Mouse (Mus musculus): ENCODE data around the gene Orai1. TPM values are rescaled to one million over a fixed set of nuclear protein-coding genes. Genes with fewer than 3 reads are reported as not detected.

The Orai1 gene
- polyA plus RNA-seq, 2 experiments = 20.7 to 25.0 TPM

- H3K4me3 ChIP-seq (replicated peaks; ENCODE audit: low read length) = peak overlapping the region; percentile 29
- 0 out of 2 replicates have a peak, but pooled peaks have one; percentile 24 for ATAC-seq (ENCODE audit: low FRiP score, low read depth)
- H3K4me2 ChIP-seq (replicated peaks; ENCODE audit: low read depth, low read length, severe bottlenecking) = peak overlapping the region; percentile 50
- H3K27ac ChIP-seq (replicated peaks; ENCODE audit: low read depth, low read length) = no peak overlapping the region
- H3K27me3 ChIP-seq (ENCODE audit: control insufficient read depth, insufficient read depth, low read length) = no peaks in the 10 kb centered on the region
- TF ChIP-seq POLR2A (IDR thresholded peaks at IDR 0.05; ENCODE audit: borderline replicate concordance, extremely low read depth, insufficient read depth, insufficient read length) = no peak
- no peaks in the 10 kb centered on the region for H3K36me3 ChIP-seq (ENCODE audit: control insufficient read depth, insufficient read depth, low read length)
- peaks cover 3% of the 10 kb centered on the region; the same call in 1 of the 2 replicates for H3K4me1 ChIP-seq (ENCODE audit: control insufficient read depth, insufficient read depth, low read length)
- peak overlapping the region; percentile 6; the same call in 1 of the 2 replicates for H3K9ac ChIP-seq (ENCODE audit: low read depth, low read length, severe bottlenecking)
- no peak for DNase-seq (ENCODE audit: low spot score)
- no peaks in the 10 kb centered on the region for H3K9me3 ChIP-seq (ENCODE audit: control insufficient read depth, low read length)
- 6% methylated on average over 25 of the region's 25 CpGs for WGBS
Measured at GRCm38 (mm10) chr5:123039120-123039752, 24.4 kb downstream of the Orai1 start.

GRCm38 (mm10) chr5:123040796-123041195 is 25.9 kb downstream of the Orai1 start:
- no peak overlapping the region for H3K27ac ChIP-seq (replicated peaks; ENCODE audit: low read depth, low read length)
- H3K4me2 ChIP-seq (replicated peaks; ENCODE audit: low read depth, low read length, severe bottlenecking) = no peak overlapping the region

GRCm38 (mm10) chr5:123043856-123044255 is 29.0 kb downstream of the Orai1 start:
- Histone ChIP-seq H3K4me2 (replicated peaks; ENCODE audit: low read depth, low read length, severe bottlenecking) (no peak overlapping the region), H3K4me3 (replicated peaks; ENCODE audit: low read length) (no peak overlapping the region), H3K27me3 (ENCODE audit: control insufficient read depth, insufficient read depth, low read length) (no peaks in the 10 kb centered on the region), H3K4me1 (ENCODE audit: control insufficient read depth, insufficient read depth, low read length) (peaks cover 4% of the 10 kb centered on the region; the same call in 1 of the 2 replicates), H3K27ac (replicated peaks; ENCODE audit: low read depth, low read length) (no peak overlapping the region), H3K9ac (ENCODE audit: low read depth, low read length, severe bottlenecking) (no peak overlapping the region), H3K9me3 (ENCODE audit: control insufficient read depth, low read length) (no peaks in the 10 kb centered on the region), H3K36me3 (ENCODE audit: control insufficient read depth, insufficient read depth, low read length) (no peaks in the 10 kb centered on the region)
- no peak for TF ChIP-seq POLR2A (IDR thresholded peaks at IDR 0.05; ENCODE audit: borderline replicate concordance, extremely low read depth, insufficient read depth, insufficient read length)
- ATAC-seq (ENCODE audit: low FRiP score, low read depth) (no peak), DNase-seq (ENCODE audit: low spot score) (no peak)
- 27% methylated on average over 7 of the region's 7 CpGs for WGBS

More at GRCm38 (mm10) chr5:123040796-123041195, 25.9 kb downstream of the Orai1 start:
- H3K4me1 ChIP-seq (ENCODE audit: control insufficient read depth, insufficient read depth, low read length) = peaks cover 6% of the 10 kb centered on the region; the same call in 1 of the 2 replicates
- H3K27me3 ChIP-seq (ENCODE audit: control insufficient read depth, insufficient read depth, low read length) = no peaks in the 10 kb centered on the region
- no peak for ATAC-seq (ENCODE audit: low FRiP score, low read depth)
- H3K9ac ChIP-seq (ENCODE audit: low read depth, low read length, severe bottlenecking) = no peak overlapping the region
- no peaks in the 10 kb centered on the region for H3K36me3 ChIP-seq (ENCODE audit: control insufficient read depth, insufficient read depth, low read length)
- DNase-seq (ENCODE audit: low spot score) = no peak
- WGBS = 67% methylated on average over 7 of the region's 7 CpGs
- no peaks in the 10 kb centered on the region for H3K9me3 ChIP-seq (ENCODE audit: control insufficient read depth, low read length)
- no peak for TF ChIP-seq POLR2A (IDR thresholded peaks at IDR 0.05; ENCODE audit: borderline replicate concordance, extremely low read depth, insufficient read depth, insufficient read length)
- no peak overlapping the region for H3K4me3 ChIP-seq (replicated peaks; ENCODE audit: low read length)

- Histone ChIP-seq H3K4me3 (replicated peaks; ENCODE audit: low read length) (no peak overlapping the region), H3K9me3 (ENCODE audit: control insufficient read depth, low read length) (no peaks in the 10 kb centered on the region), H3K27me3 (ENCODE audit: control insufficient read depth, insufficient read depth, low read length) (no peaks in the 10 kb centered on the region), H3K27ac (replicated peaks; ENCODE audit: low read depth, low read length) (no peak overlapping the region), H3K36me3 (ENCODE audit: control insufficient read depth, insufficient read depth, low read length) (no peaks in the 10 kb centered on the region), H3K9ac (ENCODE audit: low read depth, low read length, severe bottlenecking) (no peak overlapping the region), H3K4me1 (ENCODE audit: control insufficient read depth, insufficient read depth, low read length) (peaks cover 9% of the 10 kb centered on the region; the same call in 1 of the 2 replicates), H3K4me2 (replicated peaks; ENCODE audit: low read depth, low read length, severe bottlenecking) (no peak overlapping the region)
- ATAC-seq (ENCODE audit: low FRiP score, low read depth) = peak; percentile 80
- WGBS = 31% methylated on average over 9 of the region's 9 CpGs
- no peak for TF ChIP-seq POLR2A (IDR thresholded peaks at IDR 0.05; ENCODE audit: borderline replicate concordance, extremely low read depth, insufficient read depth, insufficient read length)
- peak; percentile 75 for DNase-seq (ENCODE audit: low spot score)
Measured at GRCm38 (mm10) chr5:123045561-123046295, 30.9 kb downstream of the Orai1 start.

DNA sequence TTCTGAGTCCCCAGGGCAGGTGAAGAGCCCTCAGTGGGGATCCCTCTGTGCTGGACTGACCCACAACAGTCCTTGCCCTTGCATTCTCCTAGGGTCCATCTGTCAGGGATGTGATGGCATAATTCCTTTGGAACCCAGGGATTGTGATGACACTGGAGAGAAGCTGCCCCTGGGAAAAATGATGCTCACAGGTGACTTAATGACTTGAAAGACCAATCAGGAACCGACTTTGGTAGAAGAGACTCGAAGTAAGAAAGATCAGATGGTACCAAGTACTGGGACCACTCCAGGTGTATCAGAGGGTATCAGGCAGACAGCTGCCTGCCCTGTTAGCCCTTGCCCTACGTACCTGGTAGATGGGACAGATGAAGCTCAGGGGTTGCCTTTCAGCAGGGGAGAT is 32.0 kb downstream of the Orai1 start, which contains the start of gene Morn3:
Morn3 (minus strand) TSS at position 101 of the 400 bp plus-strand sequence.
- ATAC-seq (ENCODE audit: low FRiP score, low read depth) (no peak), DNase-seq (ENCODE audit: low spot score) (no peak)
- Histone ChIP-seq H3K4me1 (ENCODE audit: control insufficient read depth, insufficient read depth, low read length) (peaks cover 9% of the 10 kb centered on the region; the same call in 1 of the 2 replicates), H3K9me3 (ENCODE audit: control insufficient read depth, low read length) (no peaks in the 10 kb centered on the region), H3K9ac (ENCODE audit: low read depth, low read length, severe bottlenecking) (no peak within 1 kb of the TSS), H3K27ac (replicated peaks; ENCODE audit: low read depth, low read length) (no peak within 1 kb of the TSS), H3K4me3 (replicated peaks; ENCODE audit: low read length) (no peak within 1 kb of the TSS), H3K4me2 (replicated peaks; ENCODE audit: low read depth, low read length, severe bottlenecking) (no peak within 1 kb of the TSS), H3K27me3 (ENCODE audit: control insufficient read depth, insufficient read depth, low read length) (no peaks in the 10 kb centered on the region), H3K36me3 (ENCODE audit: control insufficient read depth, insufficient read depth, low read length) (no peaks in the 10 kb centered on the region)
- WGBS = 79% methylated on average over 3 of the region's 3 CpGs
- no peak for TF ChIP-seq POLR2A (IDR thresholded peaks at IDR 0.05; ENCODE audit: borderline replicate concordance, extremely low read depth, insufficient read depth, insufficient read length)

Measured in limb, embryonic 14.5 days (tissue).